Mouse (Mus musculus) liver, embryonic 14.5 days (tissue): ENCODE measurements around the gene Mcat. TPM values are rescaled to one million over a fixed set of nuclear protein-coding genes. Genes with fewer than 3 reads are reported as not detected.

ENCODE experiments used
- ATAC-seq: fragments of 200-750 bp; cut with Nextera tagmentation; 2 replicates; pipeline ENCODE4 v1.8.0; 2017; ENCODE audit warnings: moderate number of reproducible peaks, mild to moderate bottlenecking, moderate library complexity; ENCODE audit not compliant: insufficient read depth
- DNase-seq, 3 experiments: peaks; one replicate each; pipeline ENCODE4 v3.0.0-alpha.2; 2012 to 2013; ENCODE audit warnings: low read depth in 3 of 3, low spot score in 3 of 3
- H3K27ac ChIP-seq: fragments of 300-500 bp; sonication (generic); 2 replicates; pipeline ENCODE4 v1.5.1; 2014; ENCODE audit warnings: moderate library complexity, mild to moderate bottlenecking, control low read depth, inconsistent platforms
- H3K27me3 ChIP-seq: fragments of 300-500 bp; sonication (generic); 2 replicates; pipeline ENCODE4 v1.6.1; 2014; ENCODE audit warnings: mild to moderate bottlenecking, low read length, moderate library complexity; ENCODE audit not compliant: control insufficient read depth, insufficient read depth
- H3K36me3 ChIP-seq: fragments of 300-500 bp; sonication (generic); replicated peaks from 2 replicates; pipeline ENCODE4 v1.6.1; 2014; ENCODE audit warnings: low read depth; ENCODE audit not compliant: control insufficient read depth, insufficient read depth
- H3K4me1 ChIP-seq, 2 experiments: fragments of 200-500 bp in 1 of 2; fragments of 300-500 bp in 1 of 2; sonication (generic) in 1 of 2; replicated peaks; 2 replicates each; pipeline ENCODE4 v1.6.1; 2012 to 2014; ENCODE audit warnings: antibody characterized with exemption in 1 of 2, inconsistent platforms in 1 of 2, low read length in 1 of 2; ENCODE audit not compliant: control insufficient read depth in 2 of 2, insufficient read depth in 2 of 2
- H3K4me2 ChIP-seq: fragments of 300-500 bp; sonication (generic); 2 replicates; pipeline ENCODE4 v1.6.1; 2014; ENCODE audit warnings: low read depth, mild to moderate bottlenecking, control low read depth, moderate library complexity
- H3K4me3 ChIP-seq, 2 experiments: fragments of 200-500 bp in 1 of 2; fragments of 300-500 bp in 1 of 2; sonication (generic) in 1 of 2; 2 replicates each; pipeline ENCODE4 v1.5.1; 2012 to 2014; ENCODE audit warnings: low read depth in 2 of 2, low read length in 2 of 2, mild to moderate bottlenecking in 2 of 2, control low read depth in 1 of 2, inconsistent platforms in 1 of 2, moderate library complexity in 1 of 2; ENCODE audit not compliant: insufficient read depth in 1 of 2
- H3K9ac ChIP-seq: fragments of 300-500 bp; sonication (generic); replicated peaks from 2 replicates; pipeline ENCODE4 v1.6.1; 2014; ENCODE audit warnings: mild to moderate bottlenecking, control low read depth, moderate library complexity
- H3K9me3 ChIP-seq: fragments of 300-500 bp; sonication (generic); 2 replicates; pipeline ENCODE4 v1.6.1; 2016; ENCODE audit warnings: low read length, mixed read lengths; ENCODE audit not compliant: control insufficient read depth
- CTCF ChIP-seq: IDR thresholded peaks from 2 replicates; pipeline ENCODE4 v1.5.1; 2016; ENCODE audit warnings: antibody characterized with exemption, low read depth, control low read depth
- EP300 ChIP-seq: IDR thresholded peaks from 2 replicates; pipeline ENCODE4 v1.6.1; 2016; ENCODE audit warnings: antibody characterized with exemption, low read depth
- WGBS: fragments of 180-500 bp; shearing (Covaris S2); extraction: QIAGEN DNeasy Blood & Tissue Kit; methylation state at CpG from one replicate; pipeline ENCODE4 v1.1.7; 2014; ENCODE audit not compliant: insufficient replicate concordance; 5-methylcytosine and 5-hydroxymethylcytosine counted together
- polyA plus RNA-seq, 2 experiments: library from polyadenylated mRNA; depleted of rRNA in 1 of 2; stranded (reverse) in 1 of 2; unstranded in 1 of 2; fragments of >200 nt; fragmentation: Nextera tagmentation in 1 of 2; extraction: Ambion mirVana in 1 of 2; gene quantifications; 2 replicates each; pipeline versions ENCODE4 v1.2.1 to v1.2.3; 2012 to 2014

Gene Mcat
- polyA plus RNA-seq, 2 experiments = 9.8 to 15.5 TPM

- Histone ChIP-seq H3K4me1 (peaks cover 0 to 9% of the 10 kb centered on the region in 2 experiments), H3K4me2 (peak overlapping the region; percentile 93), H3K27me3 (no peaks in the 10 kb centered on the region), H3K4me3 (peak overlapping the region; percentile 67 to 83), H3K9me3 (no peaks in the 10 kb centered on the region), H3K27ac (peak overlapping the region; percentile 57), H3K9ac (peak overlapping the region; percentile 94), H3K36me3 (no peaks in the 10 kb centered on the region; the same call in 1 of the 2 replicates)
- under 1% methylated on average over 74 of the region's 74 CpGs for WGBS
- peak; percentile 10; the same call in 1 of the 2 replicates for TF ChIP-seq CTCF
- TF ChIP-seq EP300 = no peak
- DNase-seq (peak; percentile 56 to 77 (median 66)), ATAC-seq (peak; percentile 91)
Measured at GRCm38 (mm10) chr15:83555161-83555974, 8.2 kb downstream of the Mcat start.

DNA sequence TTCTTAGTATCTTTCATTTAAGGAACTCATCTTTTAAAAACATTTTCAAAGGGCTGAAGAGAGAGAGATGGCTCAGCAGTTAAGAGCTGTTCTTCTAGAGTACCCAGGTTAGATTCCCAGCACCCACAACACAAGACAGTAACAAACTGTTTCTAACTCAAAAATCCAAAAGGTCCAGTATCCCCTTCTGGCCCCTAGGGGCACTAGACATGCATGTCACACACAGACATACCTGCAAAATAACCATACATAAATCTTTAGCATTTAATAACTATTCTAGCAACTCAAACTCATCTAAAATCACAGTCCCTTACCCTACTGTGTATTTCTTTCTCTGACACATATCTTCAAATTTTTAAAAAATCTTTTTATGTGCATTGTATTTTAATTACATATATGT is 9.8 kb downstream of the Mcat start:
- ATAC-seq = no peak
- H3K36me3 ChIP-seq = no peaks in the 10 kb centered on the region; the same call in 1 of the 2 replicates
- no peak overlapping the region for H3K27ac ChIP-seq

DNA sequence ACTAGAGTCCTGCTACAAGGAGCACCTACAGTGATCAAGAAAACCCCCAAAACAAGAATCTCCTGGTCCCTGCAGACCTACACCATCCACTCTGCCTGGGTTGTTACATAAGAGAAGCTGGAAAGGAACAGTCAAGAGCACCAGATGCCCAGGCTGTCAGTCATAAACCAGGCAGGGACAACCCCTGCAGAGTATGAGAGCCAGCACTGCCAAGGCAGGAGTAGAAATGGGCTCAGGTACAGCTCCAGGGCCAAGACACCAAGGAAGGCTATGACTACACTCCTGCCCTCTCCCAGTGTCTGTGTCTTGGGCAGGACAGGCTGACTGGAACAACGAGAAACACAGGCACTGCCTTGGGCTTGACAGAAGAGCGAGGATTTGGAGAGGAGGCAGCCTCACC is 13.4 kb downstream of the Mcat start:
- ATAC-seq (no peak), DNase-seq (no peak)
- no peak overlapping the region for H3K4me2 ChIP-seq
- H3K36me3 ChIP-seq = no peaks in the 10 kb centered on the region; the same call in none of the 2 replicates
- H3K9me3 ChIP-seq = no peaks in the 10 kb centered on the region
- 71% methylated on average over 2 of the region's 2 CpGs for WGBS
- no peak overlapping the region for H3K4me3 ChIP-seq
- TF ChIP-seq EP300 = no peak
- TF ChIP-seq CTCF = no peak
- H3K27ac ChIP-seq = no peak overlapping the region
- H3K4me1 ChIP-seq = peaks cover 0 to 5% of the 10 kb centered on the region in 2 experiments; a peak in 3 of 4 replicates
- H3K27me3 ChIP-seq = no peaks in the 10 kb centered on the region
- H3K9ac ChIP-seq = no peak overlapping the region

More for the DNA sequence above, 9.8 kb downstream of the Mcat start:
- TF ChIP-seq CTCF (peak; percentile 54; the same call in 1 of the 2 replicates), EP300 (no peak)
- H3K27me3 ChIP-seq = no peaks in the 10 kb centered on the region
- H3K4me1 ChIP-seq = peaks cover 0 to 9% of the 10 kb centered on the region in 2 experiments
- H3K4me2 ChIP-seq = no peak overlapping the region
- no peaks in the 10 kb centered on the region for H3K9me3 ChIP-seq
- no peak for DNase-seq
- H3K4me3 ChIP-seq = no peak overlapping the region
- H3K9ac ChIP-seq = no peak overlapping the region

- H3K4me1 ChIP-seq = no peaks in the 10 kb centered on the region
- no peak overlapping the region for H3K9ac ChIP-seq
- H3K27ac ChIP-seq = no peak overlapping the region
- no peak overlapping the region for H3K4me3 ChIP-seq
- TF ChIP-seq CTCF (no peak), EP300 (no peak)
- H3K4me2 ChIP-seq = no peak overlapping the region
- DNase-seq = no peak
- no peak for ATAC-seq
- no peaks in the 10 kb centered on the region; the same call in none of the 2 replicates for H3K36me3 ChIP-seq
- H3K9me3 ChIP-seq = no peaks in the 10 kb centered on the region
- 81% methylated on average over 8 of the region's 8 CpGs for WGBS
- H3K27me3 ChIP-seq = no peaks in the 10 kb centered on the region
Measured at GRCm38 (mm10) chr15:83547144-83547543, 16.4 kb downstream of the Mcat start.

DNA sequence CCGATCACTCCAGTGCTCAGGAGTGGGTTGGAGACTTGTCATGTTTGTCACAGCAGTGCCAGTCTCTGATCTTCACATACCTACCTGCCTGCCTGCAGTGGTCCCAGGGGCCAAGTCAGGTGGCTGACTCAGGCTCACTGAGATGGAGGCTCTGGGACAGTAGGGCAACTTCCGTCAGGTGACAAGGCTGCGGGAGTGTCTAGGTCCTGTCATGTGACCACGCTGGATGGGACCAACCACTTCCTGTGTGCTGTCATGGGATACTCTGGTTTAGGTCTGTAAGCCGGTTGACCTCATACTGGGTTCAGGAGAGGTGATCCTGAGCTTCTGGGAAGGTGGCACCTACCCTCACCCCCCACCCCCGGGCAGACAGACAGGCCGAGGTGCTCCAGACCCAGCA is 17.6 kb downstream of the Mcat start:
- ATAC-seq = no peak

More for the DNA sequence above, 17.6 kb downstream of the Mcat start:
- no peaks in the 10 kb centered on the region for H3K27me3 ChIP-seq
- no peaks in the 10 kb centered on the region for H3K4me1 ChIP-seq
- no peak overlapping the region for H3K4me2 ChIP-seq
- H3K9me3 ChIP-seq = no peaks in the 10 kb centered on the region
- H3K4me3 ChIP-seq = no peak overlapping the region
- TF ChIP-seq EP300 (no peak), CTCF (no peak)
- no peak overlapping the region for H3K27ac ChIP-seq
- no peak for DNase-seq
- 76% methylated on average over 7 of the region's 7 CpGs for WGBS
- no peaks in the 10 kb centered on the region; the same call in none of the 2 replicates for H3K36me3 ChIP-seq
- H3K9ac ChIP-seq = no peak overlapping the region
